Mouse (Mus musculus) cerebellum, postnatal 25 days (tissue): ENCODE measurements around the gene Olfm3.
A peak's percentile ranks its signal among the peaks of the same experiment; 100 is the strongest.

Experiments used
- DNase-seq, 2 experiments: peaks; one replicate each; pipeline ENCODE4 v3.0.0; 2021; ENCODE audit warnings: mixed read lengths in 2 of 2

Gene Olfm3

GRCm38 (mm10) chr3:115080428-115081181 lies 176.7 kb downstream of the Olfm3 start:
- peak; percentile 59 to 63 for DNase-seq

GRCm38 (mm10) chr3:115081371-115081770 lies 177.5 kb downstream of the Olfm3 start:
- DNase-seq: no peak

- DNase-seq: no peak
Observed at GRCm38 (mm10) chr3:115082947-115083346, 179.1 kb downstream of the Olfm3 start.

GRCm38 (mm10) chr3:115088281-115088680 lies 184.4 kb downstream of the Olfm3 start:
- no peak for DNase-seq

GRCm38 (mm10) chr3:115090670-115091069 lies 186.8 kb downstream of the Olfm3 start:
- no peak for DNase-seq

- DNase-seq: peak; percentile 50 to 75
Observed at GRCm38 (mm10) chr3:115095496-115095895, 191.6 kb downstream of the Olfm3 start.

GRCm38 (mm10) chr3:115099590-115099989 lies 195.7 kb downstream of the Olfm3 start:
- no peak for DNase-seq

GRCm38 (mm10) chr3:115104155-115104801 lies 200.4 kb downstream of the Olfm3 start:
- no peak for DNase-seq

- DNase-seq: peak in 1 of 2 experiments; percentile 38
Observed at GRCm38 (mm10) chr3:115104802-115105493, 201.1 kb downstream of the Olfm3 start.

GRCm38 (mm10) chr3:115145722-115146121 lies 241.8 kb downstream of the Olfm3 start:
- no peak for DNase-seq

- no peak for DNase-seq
Observed at GRCm38 (mm10) chr3:115146244-115146643, 242.4 kb downstream of the Olfm3 start.

GRCm38 (mm10) chr3:115158903-115159473 lies 255.1 kb downstream of the Olfm3 start:
- no peak for DNase-seq

GRCm38 (mm10) chr3:115174625-115175024 lies 270.7 kb downstream of the Olfm3 start:
- DNase-seq: no peak
